Mouse (Mus musculus): ENCODE measurements around the gene Scgb2b26. TPM values are rescaled to one million over a fixed set of nuclear protein-coding genes. Genes with fewer than 3 reads are reported as not detected.
"Not testable (repeated sequence)": the region's sequence is repeated elsewhere in the genome, so short reads cannot be mapped to it uniquely, and the experiment has no call there.

Scgb2b26 gene
- not detected in 2 replicates for polyA plus RNA-seq (2015; fragmentation: Nextera tagmentation; extraction: Ambion mirVana)

DNA sequence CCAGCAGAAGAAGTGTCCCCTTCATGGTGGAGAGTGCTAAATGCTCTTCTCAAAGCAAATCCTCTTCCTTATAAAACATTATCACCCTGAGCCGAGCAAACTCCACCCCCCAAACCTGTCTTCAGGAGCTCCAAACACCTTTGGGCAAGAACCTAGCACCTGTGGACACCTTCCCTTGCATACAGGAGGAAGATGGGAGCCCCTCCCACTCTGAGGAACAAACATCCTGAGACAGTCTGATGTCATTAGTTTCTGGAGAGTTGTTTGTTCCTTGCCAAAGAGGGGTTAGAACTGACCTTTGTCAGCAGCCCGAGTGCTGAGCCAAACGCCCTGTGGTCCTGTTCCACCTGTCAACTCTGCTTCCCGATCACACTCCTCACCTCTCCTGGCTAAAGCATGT, at the start of gene Scgb2b26:
Gene Scgb2b26, minus strand, starts transcription at position 101 of the 400 bp plus-strand sequence.
- WGBS: 87% methylated on average over 4 of the region's 4 CpGs
- Histone ChIP-seq H3K27ac (no peak within 1 kb of the TSS), H3K27me3 (no peaks in the 10 kb centered on the region), H3K4me3 (no peak within 1 kb of the TSS), H3K4me1 (no peaks in the 10 kb centered on the region), H3K36me3 (no peaks in the 10 kb centered on the region), H3K9ac (no peak within 1 kb of the TSS), H3K9me3 (peaks cover 7% of the 10 kb centered on the region; the same call in 1 of the 2 replicates), H3K4me2 (no peak within 1 kb of the TSS)
- no peak for ATAC-seq (ENCODE audit: insufficient number of reproducible peaks, low FRiP score, low TSS enrichment, low read depth)

DNA sequence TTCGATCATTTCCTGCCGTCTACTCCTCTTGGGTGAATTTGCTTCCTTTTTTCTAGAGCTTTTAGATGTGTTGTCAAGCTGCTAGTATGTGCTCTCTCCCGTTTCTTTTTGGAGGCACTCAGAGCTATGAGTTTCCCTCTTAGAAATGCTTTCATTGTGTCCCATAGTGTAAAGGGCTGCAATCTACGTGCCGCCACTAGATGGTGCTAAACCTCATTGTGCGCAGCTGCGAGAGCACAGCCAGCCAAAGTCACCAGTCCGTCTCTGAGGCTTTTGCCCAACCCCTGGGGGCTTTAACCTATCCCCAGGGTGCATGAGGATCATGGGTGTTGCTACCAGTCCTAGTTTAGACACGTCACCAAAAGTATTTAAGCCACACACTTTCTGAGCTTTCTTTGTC, 37.4 kb upstream of the Scgb2b26 start:
- H3K36me3 ChIP-seq; H3K27me3 ChIP-seq; ATAC-seq (ENCODE audit: insufficient number of reproducible peaks, low FRiP score, low TSS enrichment, low read depth); H3K4me2 ChIP-seq; H3K9me3 ChIP-seq; H3K27ac ChIP-seq; H3K4me1 ChIP-seq; H3K4me3 ChIP-seq; H3K9ac ChIP-seq: not testable (repeated sequence)
- 28% methylated on average over 8 of the region's 9 CpGs for WGBS

DNA sequence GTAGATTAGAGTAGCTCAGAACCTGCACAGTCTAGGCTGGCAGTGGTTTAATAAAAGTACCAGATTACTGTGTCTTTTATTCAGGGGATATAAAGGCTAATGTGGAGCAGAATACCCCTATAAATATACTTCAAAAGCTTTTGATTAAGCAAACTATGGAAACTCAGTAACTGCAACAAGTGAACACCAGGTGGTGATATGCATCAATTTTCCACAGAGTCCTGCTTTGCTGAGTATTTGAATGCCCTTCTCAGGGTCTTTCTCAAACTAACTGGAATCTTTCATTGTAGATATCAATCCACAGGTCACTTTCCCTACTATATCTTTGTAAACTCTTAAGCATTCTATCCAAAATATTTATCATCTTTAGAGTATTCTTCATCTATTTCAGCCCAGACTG, 41.9 kb downstream of the Scgb2b26 start:
- no peak overlapping the region for H3K4me2 ChIP-seq
- H3K27me3 ChIP-seq: no peaks in the 10 kb centered on the region
- H3K9ac ChIP-seq: no peak overlapping the region
- no peak overlapping the region for H3K4me3 ChIP-seq
- no peak overlapping the region for H3K27ac ChIP-seq
- no peaks in the 10 kb centered on the region for H3K36me3 ChIP-seq
- no peak for ATAC-seq (ENCODE audit: insufficient number of reproducible peaks, low FRiP score, low TSS enrichment, low read depth)
- H3K9me3 ChIP-seq: no peaks in the 10 kb centered on the region
- no peaks in the 10 kb centered on the region for H3K4me1 ChIP-seq

DNA sequence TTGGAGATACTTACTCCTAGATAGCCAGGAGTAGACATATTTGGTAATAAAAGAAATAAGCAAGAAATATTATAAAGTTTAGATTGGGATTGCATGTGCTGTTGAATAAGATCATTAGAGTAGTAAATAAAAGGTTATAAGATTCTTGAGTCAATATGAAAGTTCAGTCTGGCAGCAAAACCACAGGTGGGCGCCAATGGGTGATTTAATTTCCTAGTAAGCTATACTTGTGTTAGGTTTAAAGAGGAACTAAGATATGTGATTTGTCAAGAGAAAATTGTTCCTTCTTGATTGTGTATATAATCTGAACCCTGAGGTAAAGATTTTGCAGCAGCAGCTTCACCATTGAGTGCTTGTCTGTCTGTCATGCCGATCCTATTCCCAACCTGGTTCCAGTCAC, 44.0 kb downstream of the Scgb2b26 start:
- H3K36me3 ChIP-seq: no peaks in the 10 kb centered on the region
- no peaks in the 10 kb centered on the region for H3K9me3 ChIP-seq
- H3K4me1 ChIP-seq: no peaks in the 10 kb centered on the region

DNA sequence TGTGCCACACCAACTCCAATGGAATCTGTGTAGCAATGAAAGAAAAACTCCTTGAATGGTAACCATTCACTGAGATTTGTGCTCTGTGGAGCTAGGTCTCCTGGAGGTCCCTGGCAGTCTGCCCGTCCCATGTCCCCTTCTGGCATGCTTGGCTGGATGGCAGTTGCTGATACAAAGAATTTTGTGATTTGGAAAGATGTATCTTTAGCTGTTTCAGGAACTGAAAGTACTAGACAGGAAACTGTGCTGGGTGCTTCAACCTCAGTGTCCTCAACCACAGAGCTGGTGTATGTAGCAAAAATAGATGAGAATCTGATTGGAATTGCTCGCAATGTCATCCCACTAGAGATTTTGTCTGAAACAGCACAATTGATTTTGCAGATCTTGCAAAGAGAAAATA, 44.8 kb downstream of the Scgb2b26 start:
- H3K27ac ChIP-seq: no peak overlapping the region
- ATAC-seq (ENCODE audit: insufficient number of reproducible peaks, low FRiP score, low TSS enrichment, low read depth): no peak
- no peak overlapping the region for H3K9ac ChIP-seq
- no peaks in the 10 kb centered on the region for H3K4me1 ChIP-seq
- no peak overlapping the region for H3K4me2 ChIP-seq
- 57% methylated on average over 2 of the region's 2 CpGs for WGBS
- H3K9me3 ChIP-seq: no peaks in the 10 kb centered on the region
- H3K27me3 ChIP-seq: no peaks in the 10 kb centered on the region
- H3K4me3 ChIP-seq: no peak overlapping the region
- H3K36me3 ChIP-seq: no peaks in the 10 kb centered on the region

More for the DNA sequence above, 44.0 kb downstream of the Scgb2b26 start:
- no peak overlapping the region for H3K4me3 ChIP-seq
- no peak for ATAC-seq (ENCODE audit: insufficient number of reproducible peaks, low FRiP score, low TSS enrichment, low read depth)
- H3K4me2 ChIP-seq: no peak overlapping the region
- H3K27ac ChIP-seq: no peak overlapping the region
- H3K9ac ChIP-seq: no peak overlapping the region
- H3K27me3 ChIP-seq: no peaks in the 10 kb centered on the region
- WGBS: 80% methylated on average over 2 of the region's 2 CpGs

Other genes with a start within 250 kb of the Scgb2b26 start
- not detected in 2 replicates for gene Scgb2b24, start 205.7 kb downstream of the Scgb2b26 start, polyA plus RNA-seq (2015; fragmentation: Nextera tagmentation; extraction: Ambion mirVana)
- not detected in 2 replicates for gene Scgb1b24, start 201.2 kb downstream of the Scgb2b26 start, polyA plus RNA-seq (2015; fragmentation: Nextera tagmentation; extraction: Ambion mirVana)
- not detected in 2 replicates for gene Scgb2b27, start 68.9 kb upstream of the Scgb2b26 start, polyA plus RNA-seq (2015; fragmentation: Nextera tagmentation; extraction: Ambion mirVana)
- not detected in 2 replicates for gene Scgb1b27, start 76.4 kb upstream of the Scgb2b26 start, polyA plus RNA-seq (2015; fragmentation: Nextera tagmentation; extraction: Ambion mirVana)
- not detected in 2 replicates for gene Scgb1b30, start 150.4 kb upstream of the Scgb2b26 start, polyA plus RNA-seq (2015; fragmentation: Nextera tagmentation; extraction: Ambion mirVana)
- 6.4 and 8.0 TPM in 2 replicates for gene Wtip, start 188.2 kb upstream of the Scgb2b26 start, polyA plus RNA-seq (2015; fragmentation: Nextera tagmentation; extraction: Ambion mirVana)
- gene Uba2, start 224.6 kb upstream of the Scgb2b26 start, polyA plus RNA-seq (2015; fragmentation: Nextera tagmentation; extraction: Ambion mirVana): 186 and 190 TPM in 2 replicates

Data from limb, embryonic 15.5 days (tissue).